Mouse (Mus musculus): ENCODE results near the gene Atp2c1. TPM values are rescaled to one million over a fixed set of nuclear protein-coding genes. Genes with fewer than 3 reads are reported as not detected.

Gene Atp2c1
- polyA plus RNA-seq, 1 experiment from 2014 or later, result 43.7 TPM

DNA sequence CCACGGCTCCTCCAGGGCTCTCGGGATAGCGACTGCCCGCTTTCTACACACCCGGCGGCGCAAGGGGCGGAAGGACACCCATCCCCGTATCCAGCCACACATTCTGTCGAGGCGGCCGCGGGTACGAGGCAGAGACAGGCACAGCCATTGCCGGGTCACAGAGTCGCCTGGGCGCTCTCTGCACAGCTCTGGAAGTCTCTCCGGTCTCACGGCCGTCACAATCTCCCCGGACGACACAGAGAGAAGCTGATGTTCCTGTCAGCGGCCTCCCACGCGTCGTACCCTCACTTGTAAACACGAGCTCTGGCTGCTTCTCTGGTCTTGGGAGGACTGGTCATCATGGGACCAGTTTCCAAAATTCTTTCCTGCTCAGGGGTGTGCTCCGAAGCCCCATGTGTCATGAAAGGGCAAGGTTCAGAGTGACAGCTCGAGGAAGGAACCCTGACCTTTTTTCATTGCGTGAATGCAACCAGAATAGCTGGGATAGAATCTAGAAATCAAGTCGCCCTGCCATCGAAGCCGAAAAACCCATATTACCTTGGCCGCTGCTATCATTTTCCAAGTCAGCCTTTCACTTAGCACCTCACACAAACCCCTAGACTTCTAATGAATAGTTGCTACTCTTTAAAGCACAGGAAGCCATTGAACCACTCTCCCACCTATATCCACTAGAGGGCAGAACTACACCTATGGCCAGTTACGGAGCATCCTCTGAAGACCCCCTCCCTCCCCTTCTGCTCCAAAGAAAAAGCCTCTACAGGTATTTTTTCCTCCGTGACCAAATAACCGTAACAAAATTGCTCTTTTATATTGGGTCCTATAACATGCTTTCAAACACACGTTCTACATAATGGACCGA, 31.6 kb downstream of the Atp2c1 start:
- peaks cover 14% of the 10 kb centered on the region for H3K4me1 ChIP-seq (ENCODE audit: control insufficient read depth, insufficient read depth, low read length)
- WGBS, result 1% methylated on average over 39 of the region's 39 CpGs
- peak overlapping the region; percentile 96 for H3K4me2 ChIP-seq (ENCODE audit: low read depth, low read length)
- H3K9ac ChIP-seq (ENCODE audit: low read length), result peak overlapping the region; percentile 84
- H3K36me3 ChIP-seq (ENCODE audit: control insufficient read depth, insufficient read depth), result no peaks in the 10 kb centered on the region
- H3K27me3 ChIP-seq (ENCODE audit: control insufficient read depth, insufficient read depth, low read length), result no peaks in the 10 kb centered on the region
- H3K27ac ChIP-seq (ENCODE audit: low read length), result peak overlapping the region; percentile 97
- peak overlapping the region; percentile 97 for H3K4me3 ChIP-seq (ENCODE audit: low read length)
- H3K9me3 ChIP-seq (replicated peaks; ENCODE audit: control insufficient read depth, low read length), result no peaks in the 10 kb centered on the region
- ATAC-seq (replicated peaks; ENCODE audit: extremely low read depth, insufficient read depth, low FRiP score), result peak; percentile 11; the same call in 1 of the 2 replicates

DNA sequence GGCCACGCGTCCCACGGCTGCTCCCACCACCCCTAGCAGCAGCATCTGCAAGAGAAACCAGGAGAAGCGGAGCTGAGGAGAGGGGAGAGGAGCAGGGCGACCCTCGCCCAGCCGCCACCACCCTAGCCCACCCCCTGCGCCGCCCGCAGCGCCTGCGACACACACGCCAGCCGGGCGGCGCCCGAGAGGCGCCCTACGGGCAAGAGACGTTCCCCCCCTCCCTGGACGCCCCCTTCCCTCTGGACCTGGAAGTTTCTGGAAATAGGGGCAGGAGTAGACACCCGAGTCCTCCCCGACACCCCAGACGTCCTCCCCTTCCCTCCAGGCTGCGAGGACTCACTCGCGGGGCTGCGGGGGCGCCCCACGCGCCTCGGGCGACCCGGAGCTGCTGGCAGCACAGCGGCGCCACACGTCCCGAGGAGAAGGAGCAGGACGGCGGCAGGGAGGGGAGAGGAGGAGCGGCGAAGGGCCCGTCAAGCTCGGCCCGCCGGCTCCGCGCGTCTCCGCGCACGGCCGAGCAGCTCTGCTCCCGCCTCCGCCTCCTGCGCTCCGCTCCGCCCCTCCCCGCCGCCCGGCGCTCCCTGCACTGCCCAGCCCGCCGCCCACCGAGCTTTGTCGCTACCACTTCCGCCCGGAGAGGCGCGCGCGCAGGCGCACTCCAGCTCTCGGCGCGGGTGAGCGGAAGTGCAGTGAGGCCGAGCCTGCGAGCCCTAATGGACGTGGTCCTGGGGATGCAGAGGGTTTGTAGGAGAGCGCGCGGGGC, 32.4 kb downstream of the Atp2c1 start:
- peak overlapping the region; percentile 97 for H3K4me2 ChIP-seq (ENCODE audit: low read depth, low read length)
- WGBS, result 1% methylated on average over 52 of the region's 83 CpGs

DNA sequence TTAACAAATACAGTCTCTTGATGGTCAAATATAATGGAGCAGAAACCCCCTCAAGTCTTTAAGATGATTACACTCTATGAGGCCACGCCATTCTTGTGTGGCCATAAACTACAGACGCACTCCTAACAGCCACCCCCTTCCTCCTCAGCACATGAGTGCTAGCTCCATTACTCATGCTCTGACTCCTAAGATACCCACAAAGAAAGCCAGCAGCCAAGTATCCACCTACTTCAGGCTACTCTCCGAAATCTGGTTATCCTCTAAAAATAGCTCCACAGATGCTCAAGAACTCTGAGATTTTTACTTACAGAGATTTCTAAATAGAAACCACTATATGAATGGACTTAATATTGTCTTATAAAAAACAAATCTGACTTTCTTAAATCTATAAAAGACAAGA, 34.4 kb downstream of the Atp2c1 start:
- Histone ChIP-seq H3K9me3 (replicated peaks; ENCODE audit: control insufficient read depth, low read length) (no peaks in the 10 kb centered on the region), H3K4me2 (ENCODE audit: low read depth, low read length) (no peak overlapping the region), H3K36me3 (ENCODE audit: control insufficient read depth, insufficient read depth) (no peaks in the 10 kb centered on the region), H3K27me3 (ENCODE audit: control insufficient read depth, insufficient read depth, low read length) (no peaks in the 10 kb centered on the region), H3K27ac (ENCODE audit: low read length) (no peak overlapping the region), H3K9ac (ENCODE audit: low read length) (no peak overlapping the region), H3K4me1 (ENCODE audit: control insufficient read depth, insufficient read depth, low read length) (peaks cover 25% of the 10 kb centered on the region), H3K4me3 (ENCODE audit: low read length) (no peak overlapping the region)
- no peak for ATAC-seq (replicated peaks; ENCODE audit: extremely low read depth, insufficient read depth, low FRiP score)
- WGBS, result 38% methylated on average over 3 of the region's 3 CpGs

More for the DNA sequence above, 32.4 kb downstream of the Atp2c1 start:
- Histone ChIP-seq H3K4me1 (ENCODE audit: control insufficient read depth, insufficient read depth, low read length) (peaks cover 14% of the 10 kb centered on the region), H3K9me3 (replicated peaks; ENCODE audit: control insufficient read depth, low read length) (no peaks in the 10 kb centered on the region), H3K4me3 (ENCODE audit: low read length) (peak overlapping the region; percentile 97), H3K27ac (ENCODE audit: low read length) (peak overlapping the region; percentile 97), H3K9ac (ENCODE audit: low read length) (peak overlapping the region; percentile 84), H3K27me3 (ENCODE audit: control insufficient read depth, insufficient read depth, low read length) (no peaks in the 10 kb centered on the region), H3K36me3 (ENCODE audit: control insufficient read depth, insufficient read depth) (no peaks in the 10 kb centered on the region)
- ATAC-seq (replicated peaks; ENCODE audit: extremely low read depth, insufficient read depth, low FRiP score), result peak; percentile 99

DNA sequence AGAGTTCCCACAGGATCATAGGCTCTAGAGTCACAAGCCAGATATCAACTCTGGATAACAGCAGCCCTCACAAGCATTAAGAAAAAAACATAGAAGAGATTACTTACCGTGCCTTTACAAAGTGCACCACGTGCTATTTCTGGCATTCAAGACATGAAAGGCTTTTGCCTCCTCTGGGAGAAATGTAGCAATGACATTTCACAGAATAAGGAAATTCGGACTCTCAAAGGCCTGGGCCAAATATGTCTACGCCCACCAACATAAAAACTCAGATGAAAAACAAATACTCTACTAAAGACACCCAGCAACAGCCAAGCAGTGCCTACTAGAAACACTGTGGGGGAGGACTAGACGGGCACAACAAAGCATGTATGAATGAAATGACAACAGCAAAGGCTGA, 38.8 kb downstream of the Atp2c1 start:
- 28% methylated on average over 5 of the region's 5 CpGs for WGBS
- H3K36me3 ChIP-seq (ENCODE audit: control insufficient read depth, insufficient read depth), result no peaks in the 10 kb centered on the region
- H3K9me3 ChIP-seq (replicated peaks; ENCODE audit: control insufficient read depth, low read length), result no peaks in the 10 kb centered on the region
- H3K4me1 ChIP-seq (ENCODE audit: control insufficient read depth, insufficient read depth, low read length), result peaks cover 29% of the 10 kb centered on the region
- H3K4me2 ChIP-seq (ENCODE audit: low read depth, low read length), result no peak overlapping the region
- no peak overlapping the region for H3K9ac ChIP-seq (ENCODE audit: low read length)
- no peak for ATAC-seq (replicated peaks; ENCODE audit: extremely low read depth, insufficient read depth, low FRiP score)
- H3K4me3 ChIP-seq (ENCODE audit: low read length), result no peak overlapping the region
- H3K27ac ChIP-seq (ENCODE audit: low read length), result no peak overlapping the region
- no peaks in the 10 kb centered on the region for H3K27me3 ChIP-seq (ENCODE audit: control insufficient read depth, insufficient read depth, low read length)

DNA sequence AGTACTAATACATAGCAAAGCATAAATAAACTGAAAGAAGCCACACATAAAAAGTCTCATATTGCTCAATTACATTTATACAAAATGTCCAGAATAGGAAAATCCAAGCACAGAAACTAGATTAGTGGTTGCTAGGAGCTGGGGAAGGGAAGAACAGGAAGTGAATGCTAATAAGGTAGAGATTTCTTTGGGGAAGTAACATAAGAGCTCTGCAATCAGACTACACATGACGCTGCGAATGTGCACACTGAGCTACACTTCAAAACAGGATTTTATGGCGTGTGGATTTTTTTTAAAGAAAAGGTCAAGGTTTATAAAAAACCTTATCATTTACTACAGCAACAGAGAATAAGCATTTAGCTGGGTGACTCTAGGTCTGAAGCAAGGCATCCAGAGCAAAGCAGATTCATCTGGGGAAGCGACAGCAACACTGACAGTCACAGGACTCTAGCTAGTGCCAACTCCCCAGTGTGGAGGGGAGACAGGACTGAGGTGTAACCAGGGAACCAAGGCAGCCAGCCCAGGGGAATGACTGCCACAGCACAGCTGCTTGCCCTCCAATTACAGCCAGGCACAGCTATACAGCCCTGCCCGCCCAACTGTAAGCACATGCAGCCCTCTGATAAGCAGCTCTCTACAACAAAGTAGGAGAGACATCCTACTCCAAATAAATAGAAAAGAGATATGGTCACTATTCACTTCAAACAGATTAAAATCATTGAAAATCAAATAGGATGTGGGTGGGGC, 42.6 kb downstream of the Atp2c1 start:
- 71% methylated on average over 5 of the region's 5 CpGs for WGBS
- Histone ChIP-seq H3K27ac (ENCODE audit: low read length) (no peak overlapping the region), H3K4me3 (ENCODE audit: low read length) (no peak overlapping the region), H3K9ac (ENCODE audit: low read length) (no peak overlapping the region), H3K4me2 (ENCODE audit: low read depth, low read length) (no peak overlapping the region), H3K36me3 (ENCODE audit: control insufficient read depth, insufficient read depth) (no peaks in the 10 kb centered on the region), H3K27me3 (ENCODE audit: control insufficient read depth, insufficient read depth, low read length) (no peaks in the 10 kb centered on the region), H3K9me3 (replicated peaks; ENCODE audit: control insufficient read depth, low read length) (no peaks in the 10 kb centered on the region), H3K4me1 (ENCODE audit: control insufficient read depth, insufficient read depth, low read length) (peaks cover 36% of the 10 kb centered on the region)
- no peak; the same call in 1 of the 2 replicates for ATAC-seq (replicated peaks; ENCODE audit: extremely low read depth, insufficient read depth, low FRiP score)

DNA sequence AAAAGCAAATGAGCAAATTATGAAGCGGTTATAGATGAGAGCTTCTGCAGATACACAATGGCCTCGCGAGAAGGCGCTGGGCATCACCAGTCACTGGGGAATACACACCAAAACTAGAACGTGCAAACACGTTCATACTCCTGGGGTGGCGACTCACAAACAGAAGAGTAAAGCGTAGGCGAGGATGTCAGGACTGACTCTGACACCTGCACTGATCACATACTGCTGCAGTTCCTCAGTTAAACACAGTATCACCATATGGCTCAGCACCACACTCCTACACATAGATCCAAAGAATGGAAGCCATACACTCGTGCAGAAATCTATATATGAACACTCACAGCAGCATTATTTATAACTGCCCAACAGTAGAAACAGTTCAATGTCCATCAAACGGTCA, 43.2 kb downstream of the Atp2c1 start:
- Histone ChIP-seq H3K4me3 (ENCODE audit: low read length) (no peak overlapping the region), H3K27ac (ENCODE audit: low read length) (no peak overlapping the region), H3K27me3 (ENCODE audit: control insufficient read depth, insufficient read depth, low read length) (no peaks in the 10 kb centered on the region), H3K4me1 (ENCODE audit: control insufficient read depth, insufficient read depth, low read length) (peaks cover 35% of the 10 kb centered on the region), H3K9ac (ENCODE audit: low read length) (no peak overlapping the region), H3K4me2 (ENCODE audit: low read depth, low read length) (no peak overlapping the region), H3K9me3 (replicated peaks; ENCODE audit: control insufficient read depth, low read length) (no peaks in the 10 kb centered on the region), H3K36me3 (ENCODE audit: control insufficient read depth, insufficient read depth) (no peaks in the 10 kb centered on the region)
- WGBS, result 89% methylated on average over 11 of the region's 11 CpGs
- ATAC-seq (replicated peaks; ENCODE audit: extremely low read depth, insufficient read depth, low FRiP score), result no peak

DNA sequence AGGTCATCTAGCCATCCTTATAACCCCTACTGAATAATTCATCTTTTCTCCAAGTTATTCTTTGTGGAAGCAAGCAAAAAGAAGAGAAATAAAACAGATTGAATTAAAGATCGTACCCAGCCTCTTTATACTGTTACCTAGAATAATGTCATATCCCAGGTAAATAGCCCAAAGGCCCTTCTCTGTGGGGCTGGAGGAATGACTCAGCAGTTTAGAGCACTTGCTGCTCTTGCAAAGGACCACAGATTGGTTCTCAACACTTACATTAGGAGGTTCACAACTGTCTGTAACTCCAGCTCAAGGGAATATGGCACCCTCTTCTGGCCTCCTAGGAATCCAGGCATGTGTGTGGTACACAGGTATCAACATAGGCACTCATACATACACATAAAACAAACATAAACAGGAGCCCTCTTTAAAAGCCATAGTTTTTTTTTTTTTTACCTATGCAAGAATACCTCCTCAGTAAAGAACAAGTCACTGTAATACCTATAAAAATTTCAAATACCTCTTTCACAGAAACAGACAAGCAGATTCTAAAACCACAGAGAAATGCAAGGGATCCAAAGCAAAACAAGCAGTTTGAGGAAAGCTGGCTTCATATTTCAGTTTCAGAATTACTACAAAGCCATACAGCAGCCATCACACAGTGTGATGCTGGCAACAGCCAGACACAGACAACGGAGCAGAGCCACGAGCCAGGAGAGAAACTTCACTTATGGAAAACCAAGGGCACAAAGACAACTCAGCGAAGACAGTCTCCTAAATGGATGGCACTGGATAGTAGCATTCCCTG, 44.2 kb downstream of the Atp2c1 start:
- no peaks in the 10 kb centered on the region for H3K27me3 ChIP-seq (ENCODE audit: control insufficient read depth, insufficient read depth, low read length)
- no peaks in the 10 kb centered on the region for H3K9me3 ChIP-seq (replicated peaks; ENCODE audit: control insufficient read depth, low read length)
- H3K4me2 ChIP-seq (ENCODE audit: low read depth, low read length), result no peak overlapping the region
- no peaks in the 10 kb centered on the region for H3K36me3 ChIP-seq (ENCODE audit: control insufficient read depth, insufficient read depth)
- ATAC-seq (replicated peaks; ENCODE audit: extremely low read depth, insufficient read depth, low FRiP score), result no peak
- WGBS, result 83% methylated on average over 4 of the region's 4 CpGs
- no peak overlapping the region for H3K4me3 ChIP-seq (ENCODE audit: low read length)
- no peak overlapping the region for H3K9ac ChIP-seq (ENCODE audit: low read length)
- H3K4me1 ChIP-seq (ENCODE audit: control insufficient read depth, insufficient read depth, low read length), result peaks cover 26% of the 10 kb centered on the region
- H3K27ac ChIP-seq (ENCODE audit: low read length), result no peak overlapping the region

DNA sequence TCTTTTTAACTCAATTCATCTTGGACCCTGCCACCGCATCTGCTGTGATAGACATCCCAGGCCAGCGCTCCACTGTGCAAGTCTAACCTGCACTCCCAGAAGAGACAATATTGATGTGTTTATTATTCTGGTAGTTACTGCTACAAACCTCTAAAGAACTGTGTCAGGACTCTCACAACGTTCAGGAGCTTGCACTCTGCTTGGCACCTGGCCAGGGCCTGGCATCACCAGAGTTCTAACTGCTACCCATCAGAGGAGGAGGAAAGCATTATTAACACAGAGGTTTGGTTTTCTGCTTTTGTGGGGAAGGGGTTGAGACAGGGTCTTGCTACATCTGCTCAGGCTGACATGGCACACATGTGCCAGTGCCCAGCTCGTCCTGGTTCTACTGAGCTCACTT, 45.0 kb downstream of the Atp2c1 start:
- no peak; the same call in 1 of the 2 replicates for ATAC-seq (replicated peaks; ENCODE audit: extremely low read depth, insufficient read depth, low FRiP score)
- no peak overlapping the region for H3K27ac ChIP-seq (ENCODE audit: low read length)

More for the DNA sequence above, 45.0 kb downstream of the Atp2c1 start:
- no peak overlapping the region for H3K9ac ChIP-seq (ENCODE audit: low read length)
- H3K36me3 ChIP-seq (ENCODE audit: control insufficient read depth, insufficient read depth), result no peaks in the 10 kb centered on the region
- peaks cover 22% of the 10 kb centered on the region for H3K4me1 ChIP-seq (ENCODE audit: control insufficient read depth, insufficient read depth, low read length)
- 64% methylated on average over 4 of the region's 4 CpGs for WGBS
- no peak overlapping the region for H3K4me3 ChIP-seq (ENCODE audit: low read length)
- H3K27me3 ChIP-seq (ENCODE audit: control insufficient read depth, insufficient read depth, low read length), result no peaks in the 10 kb centered on the region
- no peaks in the 10 kb centered on the region for H3K9me3 ChIP-seq (replicated peaks; ENCODE audit: control insufficient read depth, low read length)
- H3K4me2 ChIP-seq (ENCODE audit: low read depth, low read length), result no peak overlapping the region
